In the genomic region with DNA sequence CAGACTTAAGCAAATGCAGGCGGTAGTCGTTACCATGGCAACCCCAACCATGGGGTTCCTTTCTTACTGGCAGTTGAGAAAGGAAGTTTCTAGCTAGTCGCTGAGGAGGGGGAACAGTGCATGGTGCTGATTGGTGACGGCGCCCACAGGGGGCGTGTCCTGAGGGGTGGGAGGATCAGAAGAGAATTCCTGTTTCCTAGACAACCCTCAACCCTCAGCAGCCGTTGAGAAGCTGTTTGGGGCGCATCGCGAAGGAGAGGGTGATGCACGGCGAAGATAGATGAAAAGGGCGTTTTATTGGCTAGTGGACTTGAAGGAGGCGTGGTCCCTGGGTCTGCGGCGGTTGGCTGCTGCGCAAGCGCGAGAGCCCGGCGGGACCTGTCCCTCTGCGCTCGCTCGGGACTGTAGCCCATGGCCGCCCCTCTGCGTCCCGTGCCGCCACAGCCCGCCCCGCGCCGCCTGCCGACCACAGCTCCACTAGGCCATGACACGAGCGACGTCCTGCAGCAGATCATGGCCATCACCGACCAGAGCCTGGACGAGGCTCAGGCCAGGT, we compare ENCODE assay signal across 8 mouse cellular contexts. TPM values are rescaled to one million over a fixed set of nuclear protein-coding genes. Genes with fewer than 3 reads are reported as not detected.
DNase-seq lines count a peak whose midpoint lies in the region; ATAC-seq and TF ChIP-seq lines count a peak whose summit lies in the region.

A gene (plus strand): TSS at position 194 of the 556 bp plus-strand sequence.

- no peaks in the 10 kb centered on the region for H3K36me3 ChIP-seq in ES-Bruce4 (ENCODE audit: control insufficient read depth, insufficient read depth, low read length, poor library complexity, severe bottlenecking)
- peaks cover 29% of the 10 kb centered on the region for H3K36me3 ChIP-seq in forebrain, embryonic 12.5 days (replicated peaks)
- H3K36me3 ChIP-seq in heart, postnatal 0 days (replicated peaks; ENCODE audit: control insufficient read depth, insufficient read depth, low read length): no peaks in the 10 kb centered on the region
- H3K36me3 ChIP-seq in liver, embryonic 15.5 days (replicated peaks): no peaks in the 10 kb centered on the region
- H3K36me3 ChIP-seq in neural tube, embryonic 11.5 days (ENCODE audit: control insufficient read depth, insufficient read depth, low read length): no peaks in the 10 kb centered on the region; the same call in 1 of the 2 replicates
- H3K36me3 ChIP-seq in stomach, embryonic 16.5 days (ENCODE audit: control insufficient read depth, insufficient read depth, low read length): no peaks in the 10 kb centered on the region

- TF ChIP-seq EP300 in ES-Bruce4 (IDR thresholded peaks at IDR 0.05; ENCODE audit: insufficient read depth, low read depth, low read length): no peak
- no peak for TF ChIP-seq EP300 in heart, postnatal 0 days (IDR thresholded peaks at IDR 0.05; ENCODE audit: low read depth)

- no peaks in the 10 kb centered on the region for H3K4me1 ChIP-seq in ES-Bruce4 (ENCODE audit: control insufficient read depth, insufficient read depth, low read length)
- H3K4me1 ChIP-seq in forebrain, embryonic 12.5 days: peaks cover 21% of the 10 kb centered on the region
- H3K4me1 ChIP-seq in heart, postnatal 0 days (ENCODE audit: control insufficient read depth, insufficient read depth): peaks cover 4% of the 10 kb centered on the region; the same call in 1 of the 2 replicates
- H3K4me1 ChIP-seq in liver, embryonic 15.5 days (replicated peaks): peaks cover 19% of the 10 kb centered on the region
- peaks cover 5% of the 10 kb centered on the region; the same call in 1 of the 2 replicates for H3K4me1 ChIP-seq in neural tube, embryonic 11.5 days (ENCODE audit: control insufficient read depth, insufficient read depth, low read length)
- H3K4me1 ChIP-seq in stomach, embryonic 16.5 days (ENCODE audit: control insufficient read depth, insufficient read depth, low read length): peaks cover 5% of the 10 kb centered on the region; the same call in 1 of the 2 replicates

- H3K27ac ChIP-seq in ES-Bruce4 (ENCODE audit: insufficient read depth, low read length): no peak within 1 kb of the TSS
- H3K27ac ChIP-seq in forebrain, embryonic 12.5 days: peak within 1 kb of the TSS; percentile 91
- no peak within 1 kb of the TSS for H3K27ac ChIP-seq in heart, postnatal 0 days (ENCODE audit: low read depth)
- peak within 1 kb of the TSS; percentile 53; the same call in 1 of the 2 replicates for H3K27ac ChIP-seq in liver, embryonic 15.5 days (replicated peaks)
- H3K27ac ChIP-seq in neural tube, embryonic 11.5 days (ENCODE audit: low read depth, low read length): peak within 1 kb of the TSS; percentile 72
- no peak within 1 kb of the TSS for H3K27ac ChIP-seq in stomach, embryonic 16.5 days (ENCODE audit: low read length)

- TF ChIP-seq POLR2A in ES-Bruce4 (IDR thresholded peaks at IDR 0.05; ENCODE audit: insufficient read depth, low read length): no peak

- H3K9me3 ChIP-seq in ES-Bruce4 (replicated peaks; ENCODE audit: control insufficient read depth, insufficient read depth, low read length, poor library complexity, severe bottlenecking): no peaks in the 10 kb centered on the region
- no peaks in the 10 kb centered on the region for H3K9me3 ChIP-seq in forebrain, embryonic 12.5 days
- no peaks in the 10 kb centered on the region for H3K9me3 ChIP-seq in heart, postnatal 0 days (replicated peaks; ENCODE audit: control insufficient read depth, low read length)
- H3K9me3 ChIP-seq in liver, embryonic 15.5 days (replicated peaks): no peaks in the 10 kb centered on the region
- H3K9me3 ChIP-seq in neural tube, embryonic 11.5 days (ENCODE audit: control insufficient read depth, low read length): no peaks in the 10 kb centered on the region
- no peaks in the 10 kb centered on the region for H3K9me3 ChIP-seq in stomach, embryonic 16.5 days (replicated peaks; ENCODE audit: control insufficient read depth, low read length)

- H3K4me2 ChIP-seq in forebrain, embryonic 12.5 days: peak within 1 kb of the TSS; percentile 70
- H3K4me2 ChIP-seq in heart, postnatal 0 days (ENCODE audit: low read depth, low read length): peak within 1 kb of the TSS; percentile 68
- H3K4me2 ChIP-seq in liver, embryonic 15.5 days: peak within 1 kb of the TSS; percentile 96
- H3K4me2 ChIP-seq in neural tube, embryonic 11.5 days (ENCODE audit: low read depth): peak within 1 kb of the TSS; percentile 81
- peak within 1 kb of the TSS; percentile 97 for H3K4me2 ChIP-seq in stomach, embryonic 16.5 days (ENCODE audit: low read depth, low read length)

- DNase-seq in c-Kit-positive CD71-positive TER-119-positive erythroid progenitor cells, embryonic 14.5 days (ENCODE audit: low spot score): peak; percentile 72
- peak; percentile 76 for DNase-seq in heart, postnatal 0 days (ENCODE audit: low spot score)
- peak; percentile 84 for DNase-seq in kidney, postnatal 36 days
- DNase-seq in neural tube, embryonic 11.5 days (ENCODE audit: low spot score): peak; percentile 97

- peak within 1 kb of the TSS; percentile 39 for H3K9ac ChIP-seq in ES-Bruce4 (ENCODE audit: low read depth, poor library complexity, severe bottlenecking)
- H3K9ac ChIP-seq in forebrain, embryonic 12.5 days: peak within 1 kb of the TSS; percentile 78
- H3K9ac ChIP-seq in heart, postnatal 0 days (replicated peaks; ENCODE audit: low read depth, low read length): peak within 1 kb of the TSS; percentile 45; the same call in 1 of the 2 replicates
- H3K9ac ChIP-seq in liver, embryonic 15.5 days: peak within 1 kb of the TSS; percentile 70
- peak within 1 kb of the TSS; percentile 67 for H3K9ac ChIP-seq in neural tube, embryonic 11.5 days (ENCODE audit: low read length)
- H3K9ac ChIP-seq in stomach, embryonic 16.5 days (ENCODE audit: low read length): peak within 1 kb of the TSS; percentile 76

- peak within 1 kb of the TSS; percentile 82 for H3K4me3 ChIP-seq in ES-Bruce4 (ENCODE audit: low read depth, low read length)
- H3K4me3 ChIP-seq in forebrain, embryonic 12.5 days (replicated peaks): peak within 1 kb of the TSS; percentile 71
- peak within 1 kb of the TSS; percentile 42 for H3K4me3 ChIP-seq in heart, postnatal 0 days (ENCODE audit: low read depth, low read length)
- peak within 1 kb of the TSS; percentile 69 for H3K4me3 ChIP-seq in liver, embryonic 15.5 days (replicated peaks)
- peak within 1 kb of the TSS; percentile 64 for H3K4me3 ChIP-seq in neural tube, embryonic 11.5 days (ENCODE audit: low read depth, low read length)
- H3K4me3 ChIP-seq in stomach, embryonic 16.5 days (replicated peaks; ENCODE audit: low read length): peak within 1 kb of the TSS; percentile 64

- no peaks in the 10 kb centered on the region for H3K27me3 ChIP-seq in ES-Bruce4 (ENCODE audit: control insufficient read depth, insufficient read depth, low read length, poor library complexity, severe bottlenecking)
- no peaks in the 10 kb centered on the region for H3K27me3 ChIP-seq in forebrain, embryonic 12.5 days
- H3K27me3 ChIP-seq in heart, postnatal 0 days (ENCODE audit: control insufficient read depth, insufficient read depth, low read length): no peaks in the 10 kb centered on the region
- H3K27me3 ChIP-seq in liver, embryonic 15.5 days: no peaks in the 10 kb centered on the region; the same call in 1 of the 2 replicates
- no peaks in the 10 kb centered on the region for H3K27me3 ChIP-seq in neural tube, embryonic 11.5 days (ENCODE audit: control insufficient read depth, insufficient read depth, low read length)
- H3K27me3 ChIP-seq in stomach, embryonic 16.5 days (ENCODE audit: control insufficient read depth, insufficient read depth, low read length): 0 out of 2 replicates have a peak, but pooled peaks cover 2% of the 10 kb centered on the region

- no peak for TF ChIP-seq CTCF in ES-Bruce4 (IDR thresholded peaks at IDR 0.05; ENCODE audit: low read depth, low read length)
- TF ChIP-seq CTCF in heart, postnatal 0 days (IDR thresholded peaks at IDR 0.05; ENCODE audit: low read depth): peak; percentile 20

- WGBS in forebrain, embryonic 12.5 days: under 1% methylated on average over 38 of the region's 38 CpGs
- WGBS in heart, postnatal 0 days: under 1% methylated on average over 38 of the region's 38 CpGs
- under 1% methylated on average over 38 of the region's 38 CpGs for WGBS in liver, embryonic 15.5 days (ENCODE audit: insufficient replicate concordance)
- under 1% methylated on average over 37 of the region's 38 CpGs for WGBS in neural tube, embryonic 11.5 days
- under 1% methylated on average over 37 of the region's 38 CpGs for WGBS in stomach, embryonic 16.5 days

- ATAC-seq in forebrain, embryonic 12.5 days (ENCODE audit: low FRiP score): peak; percentile 99
- peak; percentile 85 for ATAC-seq in heart, postnatal 0 days (ENCODE audit: insufficient read depth, low read depth)
- ATAC-seq in liver, embryonic 15.5 days (ENCODE audit: insufficient read depth): peak; percentile 90
- ATAC-seq in neural tube, embryonic 11.5 days (ENCODE audit: insufficient read depth, low FRiP score, low TSS enrichment): peak; percentile 98
- peak; percentile 94 for ATAC-seq in stomach, embryonic 16.5 days (ENCODE audit: insufficient read depth, low FRiP score)

RNA-seq across cellular contexts. Expression of the gene that starts here (rescaled TPM):
- 22.4 and 26.7 TPM in 2 replicates for polyA plus RNA-seq in ES-Bruce4 (2011; ENCODE audit: insufficient read depth, insufficient read length, low read depth, missing spikeins)
- 51.2 and 54.0 TPM in 2 replicates for polyA plus RNA-seq in forebrain, embryonic 12.5 days (2016; fragmentation: Nextera tagmentation; extraction: Ambion mirVana)
- total RNA-seq in heart, postnatal 0 days (2014; rRNA removed; ENCODE audit: low replicate concordance): 2.2 TPM in 1 of 2 replicates, not detected in the other
- polyA plus RNA-seq in heart, postnatal 0 days (2015; fragmentation: Nextera tagmentation; extraction: Ambion mirVana): 1.5 and 1.9 TPM in 2 replicates
- polyA plus RNA-seq in liver, embryonic 15.5 days (2015; fragmentation: Nextera tagmentation; extraction: Ambion mirVana): 2.0 and 2.4 TPM in 2 replicates
- polyA plus RNA-seq in neural tube, embryonic 11.5 days (2014; fragmentation: Nextera tagmentation; extraction: Ambion mirVana): 28.8 and 31.2 TPM in 2 replicates
- 3.1 and 4.6 TPM in 2 replicates for polyA plus RNA-seq in stomach, embryonic 16.5 days (2015; fragmentation: Nextera tagmentation; extraction: Ambion mirVana)

Comparison
In these comparisons a context has a peak if more than half of its experiments do, and no peak if none do; other contexts are left out.
1. H3K27ac ChIP-seq: peak in forebrain, embryonic 12.5 days (single experiment), liver, embryonic 15.5 days (single experiment) and neural tube, embryonic 11.5 days (single experiment); none in ES-Bruce4 (single experiment), heart, postnatal 0 days (single experiment) and stomach, embryonic 16.5 days (single experiment).
2. Peak in every context shown above with its lines, with median percentiles within 50 percentile points of each other: H3K4me3 ChIP-seq, H3K9ac ChIP-seq, DNase-seq, ATAC-seq and H3K4me2 ChIP-seq.